Mouse (Mus musculus): ENCODE data around the gene Clstn2. TPM values are rescaled to one million over a fixed set of nuclear protein-coding genes. Genes with fewer than 3 reads are reported as not detected.

Clstn2 gene
- total RNA-seq (2021): 4.6 and 4.8 TPM in 2 replicates
- long read RNA-seq, experiment 1, partial matches to known transcripts: 1 of 1 reads
- long read RNA-seq, experiment 1, other reads (novel, unspliced or antisense): 0 of 1 reads
- long read RNA-seq, experiment 2: 0 reads

- peak; percentile 72 for DNase-seq
Observed at GRCm38 (mm10) chr9:98032573-98033272, at the start of gene Clstn2. TSS of gene Clstn2 (minus strand) at chr9:98033181.

GRCm38 (mm10) chr9:98067767-98068166 is 34.8 kb upstream of the Clstn2 start:
- no peak for DNase-seq

GRCm38 (mm10) chr9:98061646-98062045 is 28.7 kb upstream of the Clstn2 start:
- no peak for DNase-seq

- no peak for DNase-seq
Observed at GRCm38 (mm10) chr9:98057291-98057690, 24.3 kb upstream of the Clstn2 start.

- no peak for DNase-seq
Observed at GRCm38 (mm10) chr9:98051343-98051742, 18.4 kb upstream of the Clstn2 start.

- peak; percentile 64 for DNase-seq
Observed at GRCm38 (mm10) chr9:98033273-98033855, 383 bp upstream of the Clstn2 start.

GRCm38 (mm10) chr9:98031898-98032572 is 946 bp downstream of the Clstn2 start:
- no peak for DNase-seq

GRCm38 (mm10) chr9:98030715-98031114 is 2.3 kb downstream of the Clstn2 start:
- peak; percentile 18 for DNase-seq

GRCm38 (mm10) chr9:98025548-98025947 is 7.4 kb downstream of the Clstn2 start:
- DNase-seq: no peak

- no peak for DNase-seq
Observed at GRCm38 (mm10) chr9:98023069-98023468, 9.9 kb downstream of the Clstn2 start.

GRCm38 (mm10) chr9:98019876-98020275 is 13.1 kb downstream of the Clstn2 start:
- DNase-seq: no peak

- no peak for DNase-seq
Observed at GRCm38 (mm10) chr9:98018687-98019086, 14.3 kb downstream of the Clstn2 start.

- DNase-seq: no peak
Observed at GRCm38 (mm10) chr9:98016576-98016975, 16.4 kb downstream of the Clstn2 start.

- DNase-seq: peak; percentile 73
Observed at GRCm38 (mm10) chr9:97996349-97996748, 36.6 kb downstream of the Clstn2 start.

GRCm38 (mm10) chr9:97995723-97996122 is 37.3 kb downstream of the Clstn2 start:
- peak; percentile 40 for DNase-seq

- DNase-seq: peak; percentile 46
Observed at GRCm38 (mm10) chr9:97992131-97992530, 40.9 kb downstream of the Clstn2 start.

- DNase-seq: no peak
Observed at GRCm38 (mm10) chr9:97977339-97977738, 55.6 kb downstream of the Clstn2 start.

GRCm38 (mm10) chr9:97974801-97975347 is 58.1 kb downstream of the Clstn2 start:
- no peak for DNase-seq

- no peak for DNase-seq
Observed at GRCm38 (mm10) chr9:97966691-97967090, 66.3 kb downstream of the Clstn2 start.

- no peak for DNase-seq
Observed at GRCm38 (mm10) chr9:97957508-97957907, 75.5 kb downstream of the Clstn2 start.

GRCm38 (mm10) chr9:97956407-97957106 is 76.4 kb downstream of the Clstn2 start:
- peak; percentile 53 for DNase-seq

GRCm38 (mm10) chr9:97953746-97954359 is 79.1 kb downstream of the Clstn2 start:
- no peak for DNase-seq

All from adrenal gland, postnatal 14 days (tissue).